Mouse (Mus musculus): ENCODE results near the gene Cd48.

- TF ChIP-seq EP300 (IDR thresholded peaks at IDR 0.05; ENCODE audit: low read depth) (no peak), CTCF (IDR thresholded peaks at IDR 0.05; ENCODE audit: low read depth) (no peak)
These were observed 49.4 kb downstream of the Cd48 start for GRCm38 (mm10) chr1:171731195-171731594.
